Mouse (Mus musculus): Measurements from ENCODE around the gene Tcp10c. TPM values are rescaled to one million over a fixed set of nuclear protein-coding genes. Genes with fewer than 3 reads are reported as not detected.
A peak's percentile ranks its signal among the peaks of the same experiment; 100 is the strongest.
"Not testable (repeated sequence)": the region's sequence is repeated elsewhere in the genome, so short reads cannot be mapped to it uniquely, and the experiment has no call there.

Gene Tcp10c
- total RNA-seq (2015) = not detected in 2 replicates
- total RNA-seq (2017) = not detected in 2 replicates

DNA sequence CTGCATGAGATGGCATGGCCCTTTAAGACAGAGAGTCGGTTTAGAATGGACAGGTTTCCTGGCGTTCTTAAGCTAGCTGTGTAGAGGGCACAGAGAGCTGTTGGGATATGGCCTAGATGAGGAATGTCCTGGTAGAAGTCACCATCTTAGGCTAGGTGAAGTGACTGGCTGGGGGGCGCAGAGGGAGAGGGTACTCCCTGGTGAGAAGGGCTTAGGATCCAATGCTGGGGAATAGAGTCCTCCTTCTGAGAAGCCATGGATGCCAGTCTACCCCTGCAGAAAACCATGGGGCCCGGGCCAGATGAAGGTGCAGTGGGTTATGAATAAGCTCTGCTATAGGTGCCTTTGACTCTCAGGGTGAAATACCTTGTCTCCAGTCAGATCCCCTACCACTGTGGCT, at the start of gene Tcp10c:
Gene Tcp10c, plus strand, starts transcription at position 52 of the 400 bp plus-strand sequence.
- not testable (repeated sequence) for ATAC-seq (replicated peaks; ENCODE audit: poor library complexity)

DNA sequence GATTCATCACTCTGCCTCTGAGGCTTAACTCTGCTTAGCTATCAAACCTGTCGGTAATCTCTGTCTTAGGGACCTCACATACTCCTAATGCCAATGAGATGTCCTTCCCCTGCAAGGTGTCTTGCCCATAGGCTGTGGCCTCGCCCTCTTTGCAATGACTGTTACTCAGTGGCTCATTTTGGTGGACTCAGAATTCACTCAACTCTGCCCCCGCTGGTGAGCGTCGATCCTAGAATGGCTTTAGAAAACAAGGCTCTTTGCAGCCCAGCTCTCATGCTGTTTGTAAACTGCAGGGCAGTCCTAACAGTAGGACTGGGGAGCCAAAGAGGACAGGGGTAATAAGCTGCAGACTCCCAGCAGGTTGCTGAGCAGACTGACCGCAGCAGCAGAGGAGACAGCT, 46.5 kb upstream of the Tcp10c start:
- ATAC-seq (replicated peaks; ENCODE audit: poor library complexity) = not testable (repeated sequence)

DNA sequence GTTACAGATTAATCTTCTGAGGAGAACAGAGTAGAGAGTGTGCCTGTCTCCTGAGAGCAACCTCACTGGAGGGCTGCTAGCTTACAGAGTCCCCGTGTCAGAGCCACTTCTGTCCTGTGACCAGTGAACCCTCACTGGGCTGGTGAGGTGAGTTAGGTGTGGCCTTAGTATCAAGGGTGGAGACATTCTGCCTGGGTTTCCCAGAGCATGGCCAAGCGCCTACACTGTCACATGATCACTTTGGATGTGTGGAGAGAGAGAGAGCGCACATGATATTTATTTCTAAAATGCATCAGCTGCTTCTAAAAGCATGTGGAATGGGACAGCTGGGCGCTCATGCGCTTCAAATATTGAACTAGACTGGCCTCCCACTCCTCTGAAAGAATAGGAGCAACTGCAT, 46.0 kb upstream of the Tcp10c start:
- not testable (repeated sequence) for ATAC-seq (replicated peaks; ENCODE audit: poor library complexity)

DNA sequence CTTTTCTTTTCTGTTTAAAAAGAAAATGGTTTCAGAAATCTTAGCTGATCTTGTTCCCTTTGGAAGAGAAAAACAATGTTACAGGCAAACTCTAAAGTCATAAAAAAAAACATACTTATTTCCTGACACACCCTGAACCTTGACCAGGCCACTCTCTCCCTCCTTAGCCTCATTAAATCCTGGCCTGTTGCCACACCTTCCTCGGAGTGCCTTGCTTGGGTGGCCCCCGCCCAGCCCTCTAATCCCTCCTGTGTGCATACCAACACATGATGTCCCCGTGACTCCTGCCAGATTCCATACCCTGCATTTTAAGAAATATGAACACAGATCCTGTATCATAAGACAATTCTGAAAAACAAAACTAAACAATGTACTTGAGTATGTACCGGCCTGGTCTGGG, 45.6 kb upstream of the Tcp10c start:
- not testable (repeated sequence) for ATAC-seq (replicated peaks; ENCODE audit: poor library complexity)

DNA sequence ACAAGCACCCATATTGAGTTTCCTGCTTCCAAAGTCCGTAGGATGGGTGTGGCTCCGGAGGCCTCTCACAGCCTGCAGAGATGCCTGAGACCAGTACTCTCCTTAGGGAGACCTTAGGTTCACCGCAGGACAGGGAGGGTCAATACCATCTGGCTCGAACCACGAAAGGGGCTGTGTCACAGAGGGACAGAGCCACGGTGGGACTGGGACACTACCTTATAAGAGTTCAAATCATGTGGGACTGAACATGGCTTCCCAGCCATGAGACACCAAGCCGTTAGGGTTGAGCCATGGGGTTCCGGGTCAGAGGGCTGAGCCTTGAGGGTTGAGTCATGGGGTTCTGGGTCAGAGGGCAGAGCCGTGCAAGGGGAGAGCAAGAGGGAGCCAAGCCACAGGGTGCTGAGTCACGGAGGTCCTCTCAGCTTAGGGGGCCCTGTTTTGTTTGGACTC, 45.2 kb upstream of the Tcp10c start:
- ATAC-seq (replicated peaks; ENCODE audit: poor library complexity) = not testable (repeated sequence)

DNA sequence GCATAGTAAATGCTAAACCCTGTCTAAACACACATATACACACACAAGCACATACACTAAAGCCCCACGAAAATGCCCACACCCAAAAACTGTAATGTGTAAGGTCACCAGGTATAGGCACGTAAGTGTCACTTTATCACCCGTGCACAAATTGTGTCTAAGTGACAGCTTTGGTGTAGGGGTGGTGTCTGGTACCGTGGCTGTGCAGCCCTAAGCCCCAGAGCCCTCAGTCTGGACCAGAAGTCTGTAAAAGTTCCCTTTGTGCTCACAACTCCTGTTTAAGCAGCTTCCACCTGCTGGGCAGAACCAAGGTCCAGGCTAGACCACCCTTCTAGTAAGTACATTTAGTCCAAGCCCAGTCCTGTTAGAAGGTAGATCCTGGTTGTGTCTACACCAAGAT, 24.4 kb upstream of the Tcp10c start:
- not testable (repeated sequence) for ATAC-seq (replicated peaks; ENCODE audit: poor library complexity)

DNA sequence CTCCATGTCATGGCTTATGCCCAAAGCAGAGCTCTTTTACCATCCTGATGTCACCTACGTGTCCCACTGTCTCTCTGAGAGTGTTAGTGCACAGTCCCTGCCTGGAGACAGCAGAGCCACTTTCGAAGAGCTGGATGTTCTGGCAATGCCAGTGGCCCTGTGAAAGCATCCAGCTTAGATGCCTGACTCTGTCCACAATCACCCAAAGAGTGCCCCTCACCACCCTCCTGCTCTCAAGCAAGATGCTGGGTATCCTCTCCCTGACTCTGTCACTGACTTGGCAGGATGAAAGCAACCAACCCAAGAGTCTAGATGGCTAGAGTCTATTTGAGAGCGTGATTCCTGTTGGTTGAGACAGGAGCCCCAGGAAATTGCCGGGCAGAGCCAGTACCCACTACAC, 23.2 kb upstream of the Tcp10c start:
- not testable (repeated sequence) for ATAC-seq (replicated peaks; ENCODE audit: poor library complexity)

DNA sequence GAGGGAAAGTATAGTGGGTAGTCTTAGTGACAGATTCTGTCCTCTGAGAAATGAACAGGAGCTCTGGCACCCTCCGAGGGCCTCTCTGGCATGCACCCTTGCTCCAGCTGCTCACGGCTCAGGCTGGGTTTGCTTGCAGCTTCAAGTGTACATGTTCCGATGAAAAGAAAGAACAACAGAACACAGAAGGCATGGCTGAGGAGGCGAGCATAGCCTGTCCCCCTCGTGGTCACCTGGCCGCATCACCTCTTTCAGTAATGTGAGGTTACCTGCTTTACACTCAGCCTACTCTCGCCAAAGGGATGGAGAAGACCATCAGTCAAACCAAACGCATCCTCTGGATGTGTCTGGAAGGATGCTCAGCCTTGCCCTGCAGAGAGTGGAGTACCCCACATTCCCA, 21.9 kb upstream of the Tcp10c start:
- ATAC-seq (replicated peaks; ENCODE audit: poor library complexity) = not testable (repeated sequence)

DNA sequence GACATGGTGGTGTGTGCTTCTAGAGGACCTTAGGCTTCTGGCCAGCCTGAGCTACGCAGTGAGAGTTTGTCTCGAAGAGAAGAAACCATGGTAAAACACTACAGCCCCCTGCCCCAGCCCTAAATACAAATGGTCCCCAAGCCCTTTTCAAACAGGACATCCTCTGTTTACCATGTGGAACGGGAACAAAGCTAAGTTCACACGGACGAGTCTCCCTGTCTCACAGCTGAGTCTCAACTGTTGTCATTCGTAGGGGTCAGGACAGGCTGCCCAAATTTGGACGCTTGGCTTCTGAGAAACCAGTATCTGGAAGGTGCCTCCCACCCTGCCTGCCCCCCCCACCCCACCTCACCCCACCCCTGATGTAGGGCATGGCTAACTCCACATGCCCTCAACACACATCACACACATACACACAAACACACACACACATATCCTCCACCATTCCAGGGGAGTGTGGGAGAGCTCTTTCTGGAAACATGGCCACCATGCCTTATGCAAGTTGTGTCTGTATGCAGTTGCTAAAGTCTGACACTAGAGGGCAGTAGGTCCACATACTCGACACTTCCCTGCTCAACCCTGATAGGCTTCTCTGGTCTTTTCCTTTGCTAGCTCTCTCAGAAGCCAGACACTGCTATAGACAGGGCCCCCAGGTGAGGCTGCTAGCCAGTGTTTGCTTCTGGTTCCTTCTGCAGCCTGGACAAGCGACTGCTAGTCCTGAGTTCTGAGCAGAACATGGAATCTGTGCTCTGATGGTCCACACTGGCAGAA, 17.2 kb upstream of the Tcp10c start:
- peak; percentile 90 for ATAC-seq (replicated peaks; ENCODE audit: poor library complexity)

DNA sequence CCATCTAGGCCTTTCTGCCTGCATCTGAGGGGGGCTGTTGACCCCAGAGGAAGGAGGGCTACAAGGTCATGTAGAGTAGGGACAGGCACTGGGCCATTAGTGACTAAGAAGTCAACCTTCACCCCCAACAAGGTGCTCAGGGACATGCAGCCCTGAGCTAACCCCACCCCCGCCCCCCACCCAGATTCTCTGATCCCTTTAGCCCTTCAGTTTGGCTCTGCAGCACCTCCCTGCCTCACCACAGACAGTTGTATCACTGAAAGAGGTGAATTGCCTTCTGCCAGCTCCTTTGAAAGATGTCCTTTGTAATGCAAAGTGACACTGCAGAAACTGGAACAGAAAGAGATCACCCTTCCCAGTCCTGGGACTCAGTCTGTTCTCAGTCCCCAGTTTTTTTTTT, 16.4 kb upstream of the Tcp10c start:
- ATAC-seq (replicated peaks; ENCODE audit: poor library complexity) = not testable (repeated sequence)

DNA sequence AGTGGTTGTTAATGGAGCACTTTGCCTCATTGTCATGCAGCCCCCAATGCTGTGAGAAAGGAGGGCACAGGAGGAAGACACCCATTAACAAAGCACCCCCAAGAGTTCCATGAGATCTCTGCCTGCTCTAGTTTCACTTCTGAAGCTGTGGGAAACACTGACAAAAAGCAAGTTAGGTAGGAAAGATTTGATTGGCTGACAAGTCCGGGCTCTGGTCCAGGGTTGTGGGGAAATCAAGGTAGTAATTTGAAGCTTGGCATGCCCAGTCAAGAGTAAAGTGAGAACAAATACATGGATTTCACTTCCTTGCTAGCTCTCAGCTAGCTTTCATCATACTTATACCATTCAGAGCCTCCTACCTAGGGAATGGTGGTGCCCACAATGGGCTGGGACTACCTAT, 14.3 kb upstream of the Tcp10c start:
- ATAC-seq (replicated peaks; ENCODE audit: poor library complexity) = not testable (repeated sequence)

DNA sequence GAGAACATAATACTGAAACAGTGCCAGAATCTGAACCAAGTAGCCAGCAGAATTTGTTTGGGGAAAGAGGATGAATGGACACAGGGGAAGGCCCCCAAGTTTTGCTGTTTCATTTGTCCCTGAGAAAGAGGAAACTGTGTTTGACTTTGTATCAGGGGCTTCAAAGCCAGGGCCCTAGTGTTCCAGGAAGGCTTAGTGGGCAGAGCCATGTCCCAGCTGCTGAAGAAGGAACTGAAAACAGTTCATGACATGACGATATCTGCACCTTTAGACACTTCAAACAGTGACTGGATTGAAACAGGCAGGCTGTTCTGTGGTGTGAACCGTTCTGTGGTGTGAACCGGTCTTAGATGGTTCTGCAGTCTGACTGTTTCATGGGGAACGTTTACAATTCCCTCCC, 8.4 kb upstream of the Tcp10c start:
- peak; percentile 77 for ATAC-seq (replicated peaks; ENCODE audit: poor library complexity)

DNA sequence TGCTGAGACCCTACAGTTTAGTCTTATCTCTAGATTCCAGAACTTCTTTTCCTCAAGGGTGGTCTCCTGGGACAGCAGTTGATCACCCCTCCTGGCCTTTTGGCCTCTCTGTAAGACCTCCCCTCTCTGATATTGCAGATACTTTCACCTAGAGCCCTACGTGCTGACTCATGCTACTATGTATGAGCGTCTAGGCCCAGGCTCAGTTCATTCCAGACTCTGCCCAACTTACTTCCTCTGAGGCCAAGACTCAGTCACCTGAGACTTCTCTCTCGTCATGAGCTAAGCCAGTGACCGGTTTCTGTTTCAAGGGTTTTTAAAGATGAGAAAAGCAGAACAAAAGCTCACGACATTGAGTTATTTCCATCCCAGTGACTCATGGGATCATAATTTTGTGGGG, 4.8 kb upstream of the Tcp10c start:
- peak; percentile 48 for ATAC-seq (replicated peaks; ENCODE audit: poor library complexity)

DNA sequence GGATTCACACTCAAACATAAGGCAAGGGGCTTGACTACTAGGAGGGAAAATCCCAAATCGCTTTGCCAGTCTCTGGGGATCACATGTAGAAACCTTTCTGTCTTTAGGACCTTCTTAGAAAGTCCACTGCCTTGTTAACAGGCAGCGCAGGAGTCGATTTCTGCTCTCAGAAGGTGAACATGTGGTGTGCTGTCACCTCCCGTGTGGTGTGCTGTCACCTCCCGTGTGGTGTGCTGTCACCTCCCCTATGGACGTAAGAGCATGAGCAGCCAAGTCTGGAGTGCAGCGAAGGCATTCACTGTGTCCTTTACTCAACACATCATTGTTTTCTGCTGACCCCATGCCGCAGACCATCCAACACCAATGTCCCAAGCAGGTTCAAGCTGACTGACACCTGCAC, 1.1 kb upstream of the Tcp10c start:
- not testable (repeated sequence) for ATAC-seq (replicated peaks; ENCODE audit: poor library complexity)

DNA sequence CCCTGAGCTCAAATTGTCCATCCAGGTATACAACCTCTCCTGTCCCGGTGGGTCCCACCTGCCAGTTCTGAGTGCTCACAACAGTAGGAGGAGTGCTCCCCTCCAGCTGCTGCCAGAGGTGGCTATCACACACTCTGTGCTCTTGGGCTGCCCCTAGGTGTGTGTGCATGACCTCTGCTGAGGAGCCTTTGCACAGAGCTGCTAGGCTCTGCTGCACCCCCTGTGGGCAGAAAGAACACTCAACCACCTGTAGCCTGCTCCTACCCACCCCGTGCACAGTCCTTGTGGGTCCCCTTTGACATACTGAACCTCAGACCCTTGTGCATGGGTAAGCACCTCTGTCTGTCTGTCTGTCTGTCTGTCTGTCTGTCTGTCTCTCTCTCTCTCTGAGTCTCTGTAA, 8.1 kb downstream of the Tcp10c start:
- ATAC-seq (replicated peaks; ENCODE audit: poor library complexity) = not testable (repeated sequence)

DNA sequence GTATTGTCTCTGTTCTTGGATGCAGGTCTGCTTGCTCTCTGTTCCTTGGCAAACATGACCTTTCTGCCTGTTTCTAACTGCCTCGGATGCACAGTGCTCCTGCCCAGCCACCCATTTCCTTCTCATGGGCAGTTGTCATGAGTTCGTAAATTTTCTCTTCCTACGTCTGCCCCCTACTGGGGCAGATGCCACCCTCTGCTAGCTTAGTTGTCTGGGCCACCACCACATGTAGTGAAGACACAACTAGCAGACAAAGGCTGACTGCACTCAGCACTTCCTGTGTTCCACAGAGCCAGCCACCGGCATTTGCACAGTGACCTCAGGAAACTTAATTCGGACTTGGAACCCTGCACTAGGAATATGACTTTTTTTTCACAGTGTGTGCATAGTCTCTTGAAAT, 9.4 kb downstream of the Tcp10c start:
- peak; percentile 78 for ATAC-seq (replicated peaks; ENCODE audit: poor library complexity)

DNA sequence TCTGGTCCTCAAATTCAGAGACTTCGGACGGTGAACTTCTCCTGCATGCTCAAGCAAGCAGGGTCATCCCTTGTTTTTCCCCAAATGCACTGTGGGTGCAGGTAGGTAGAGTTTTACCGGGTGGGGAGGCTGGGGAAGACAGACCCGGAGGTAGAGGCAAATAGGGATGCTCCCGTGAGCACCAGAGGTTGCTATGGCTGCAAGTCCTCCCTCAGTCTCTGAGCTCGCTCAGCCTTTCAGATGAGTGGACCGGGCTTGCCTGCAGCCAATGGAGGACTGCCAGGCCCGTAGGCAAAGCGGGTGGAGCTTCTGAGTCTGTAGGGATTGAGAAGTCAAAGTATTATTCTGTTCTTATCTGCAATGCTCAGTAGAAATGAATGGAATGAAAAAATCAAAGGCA, 9.8 kb downstream of the Tcp10c start:
- not testable (repeated sequence) for ATAC-seq (replicated peaks; ENCODE audit: poor library complexity)

DNA sequence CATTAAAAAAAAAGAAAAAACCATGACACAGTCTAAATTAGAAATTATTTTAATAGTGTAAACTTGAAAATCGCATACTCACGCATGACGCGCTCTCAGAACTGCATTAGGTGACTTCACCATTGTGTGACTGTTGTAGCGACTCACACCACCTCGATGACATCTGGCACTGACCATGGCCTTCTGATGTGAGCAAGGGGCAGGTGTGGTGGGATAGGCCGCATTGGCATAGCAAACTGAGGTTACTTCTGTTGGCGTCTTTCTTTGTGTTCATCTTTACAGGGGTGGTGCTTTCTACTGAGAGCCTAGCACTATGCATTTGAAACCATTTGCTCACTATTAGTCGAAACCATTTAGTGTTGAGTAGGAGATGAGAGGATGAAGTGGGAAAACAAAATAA, 12.8 kb downstream of the Tcp10c start:
- ATAC-seq (replicated peaks; ENCODE audit: poor library complexity) = not testable (repeated sequence)

DNA sequence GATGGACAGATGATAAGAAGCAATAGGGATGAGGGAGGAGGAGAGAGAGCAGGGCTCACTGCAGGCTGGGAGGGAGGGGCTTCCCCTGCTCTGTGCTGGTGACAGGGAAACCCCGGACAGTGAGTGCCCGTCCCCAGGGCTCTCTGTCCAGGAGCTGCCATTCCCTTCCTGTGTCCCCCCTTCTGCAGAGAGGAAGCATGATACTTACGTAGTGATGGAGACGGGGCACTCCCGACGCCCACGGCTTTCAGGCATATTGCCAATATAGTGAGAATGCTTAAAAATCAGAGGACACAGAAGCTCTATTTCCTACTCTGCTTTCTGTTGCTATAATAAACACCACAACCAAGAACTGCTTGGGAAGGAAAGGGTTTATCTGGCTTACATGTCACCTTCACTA, 14.3 kb downstream of the Tcp10c start:
- ATAC-seq (replicated peaks; ENCODE audit: poor library complexity) = not testable (repeated sequence)

DNA sequence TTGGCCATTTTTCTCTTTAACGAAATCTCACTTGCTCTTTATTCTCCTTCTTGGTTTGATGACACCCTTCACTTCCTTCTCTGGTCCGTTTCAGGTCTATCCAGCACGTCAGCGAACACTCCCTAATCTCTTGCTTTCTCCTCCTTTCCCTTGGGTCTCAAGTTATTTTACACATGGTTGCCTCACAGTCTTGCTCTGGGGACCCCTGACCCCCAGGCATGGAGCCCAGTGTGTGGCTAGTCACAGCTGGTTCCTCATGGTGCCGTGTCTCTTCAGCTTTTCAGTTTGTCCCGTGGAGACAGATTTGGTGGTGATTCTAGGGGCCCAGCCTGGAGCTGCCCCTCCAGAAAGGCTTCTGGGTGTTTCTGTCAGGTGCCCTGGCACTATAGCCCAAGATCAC, 16.4 kb downstream of the Tcp10c start:
- ATAC-seq (replicated peaks; ENCODE audit: poor library complexity) = not testable (repeated sequence)

DNA sequence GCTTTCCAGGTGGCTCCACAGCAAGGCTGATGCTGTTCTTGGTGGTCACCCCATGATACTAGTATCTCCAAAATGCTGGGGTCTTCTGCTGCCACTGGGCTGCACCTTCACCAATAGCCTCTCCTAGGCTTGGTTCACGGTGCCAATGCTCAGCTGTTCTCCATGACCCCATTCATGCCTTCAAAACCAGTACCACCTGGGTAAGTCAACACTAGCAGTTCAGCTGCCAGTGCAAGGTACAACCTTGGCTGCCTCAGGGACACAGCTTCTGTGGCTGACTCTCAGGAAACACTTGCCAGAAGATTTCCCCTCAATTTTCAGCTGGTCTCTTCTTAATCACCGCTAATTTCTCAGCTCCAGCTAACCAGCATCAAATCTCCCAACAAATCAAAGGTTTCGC, 24.0 kb downstream of the Tcp10c start:
- not testable (repeated sequence) for ATAC-seq (replicated peaks; ENCODE audit: poor library complexity)

DNA sequence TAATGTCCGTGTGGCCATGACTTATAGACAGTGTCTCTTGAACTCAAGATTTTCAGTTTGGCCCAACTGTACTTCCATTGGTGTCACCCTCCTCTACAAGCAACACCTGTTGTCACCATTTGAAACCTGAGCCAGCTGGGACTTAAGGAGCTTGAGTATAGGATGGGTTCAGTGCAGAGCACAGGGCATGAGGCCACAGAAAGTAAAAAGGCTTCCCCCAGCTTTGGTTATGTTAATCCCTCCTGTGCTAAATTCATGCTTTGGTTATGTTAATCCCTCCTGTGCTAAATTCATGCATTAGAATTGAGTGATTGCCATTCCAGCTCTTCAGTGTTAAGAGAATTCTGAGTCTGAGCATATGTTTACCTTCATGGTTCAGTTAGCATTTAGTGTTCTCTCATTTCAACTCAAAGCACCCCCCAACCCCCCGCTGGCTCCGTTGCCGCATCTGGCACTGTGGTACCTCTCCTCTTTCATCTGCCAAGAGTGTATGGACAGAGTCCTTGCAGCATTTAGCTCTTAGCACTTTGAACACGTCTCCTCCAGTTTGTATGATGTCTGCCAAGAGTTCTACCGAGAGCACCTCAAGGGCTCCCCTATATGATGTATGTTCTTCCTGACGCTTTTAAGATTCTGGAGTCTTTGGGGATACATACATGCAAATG, 25.7 kb downstream of the Tcp10c start:
- ATAC-seq (replicated peaks; ENCODE audit: poor library complexity) = not testable (repeated sequence)

All from megakaryocyte progenitor cell, adult 5-6 weeks (primary cell).